Mouse (Mus musculus): ENCODE results near the gene Meis1. TPM values are rescaled to one million over a fixed set of nuclear protein-coding genes. Genes with fewer than 3 reads are reported as not detected.

Meis1 gene
- polyA plus RNA-seq, 2 experiments, result 5.6 to 6.2 TPM

DNA sequence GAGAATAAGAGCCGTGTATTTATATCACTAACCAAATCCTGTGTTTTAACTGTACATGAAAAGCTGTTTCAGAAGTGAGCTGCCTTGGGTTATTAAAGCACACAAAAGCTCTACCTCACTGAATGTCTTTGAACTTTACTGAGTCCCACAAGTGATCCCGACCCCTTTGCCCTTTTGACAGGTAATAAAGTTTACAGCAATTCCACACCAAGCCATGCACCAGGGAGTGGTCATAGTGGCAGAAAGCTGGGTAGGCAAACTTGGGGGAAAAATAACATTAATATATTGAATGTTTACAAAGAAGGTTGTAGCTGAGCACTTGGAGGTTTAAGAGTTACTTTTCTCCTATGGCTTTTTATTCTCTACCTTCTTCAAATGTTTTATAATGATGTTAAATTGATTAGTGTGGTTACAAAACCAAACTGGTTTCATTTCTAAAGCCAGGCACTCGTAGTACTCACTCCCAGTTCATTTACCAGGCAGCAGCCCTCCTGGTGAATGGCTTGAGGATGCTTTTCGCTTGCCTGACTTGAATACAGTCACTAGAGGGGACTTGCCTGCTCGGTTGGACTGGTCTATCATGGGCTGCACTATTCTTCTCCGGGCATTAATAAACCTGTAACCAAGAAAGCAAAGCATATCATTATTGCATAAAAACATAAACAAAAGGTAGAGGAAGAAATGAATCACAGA, 133.6 kb downstream of the Meis1 start:
- Histone ChIP-seq H3K9ac (replicated peaks) (no peak overlapping the region), H3K4me3 (ENCODE audit: insufficient read depth in 1 of 2, low read depth in 2 of 2, low read length in 2 of 2) (no peak overlapping the region), H3K27me3 (ENCODE audit: control insufficient read depth, insufficient read depth, low read length) (no peaks in the 10 kb centered on the region), H3K4me1 (replicated peaks; ENCODE audit: control insufficient read depth in 2 of 2, insufficient read depth in 2 of 2, low read length in 1 of 2) (peaks cover 0 to 6% of the 10 kb centered on the region in 2 experiments; a peak in 2 of 4 replicates), H3K9me3 (ENCODE audit: control insufficient read depth, low read length) (no peaks in the 10 kb centered on the region), H3K27ac (no peak overlapping the region), H3K4me2 (ENCODE audit: low read depth) (peak overlapping the region; percentile 41), H3K36me3 (replicated peaks; ENCODE audit: control insufficient read depth, insufficient read depth, low read depth) (no peaks in the 10 kb centered on the region)
- DNase-seq (ENCODE audit: low read depth in 3 of 3, low spot score in 3 of 3), result no peak
- TF ChIP-seq EP300 (IDR thresholded peaks at IDR 0.05; ENCODE audit: low read depth), result no peak
- no peak for TF ChIP-seq CTCF (IDR thresholded peaks at IDR 0.05; ENCODE audit: low read depth)
- ATAC-seq (ENCODE audit: insufficient read depth), result no peak
- WGBS (ENCODE audit: insufficient replicate concordance), result 49% methylated on average over 6 of the region's 6 CpGs

DNA sequence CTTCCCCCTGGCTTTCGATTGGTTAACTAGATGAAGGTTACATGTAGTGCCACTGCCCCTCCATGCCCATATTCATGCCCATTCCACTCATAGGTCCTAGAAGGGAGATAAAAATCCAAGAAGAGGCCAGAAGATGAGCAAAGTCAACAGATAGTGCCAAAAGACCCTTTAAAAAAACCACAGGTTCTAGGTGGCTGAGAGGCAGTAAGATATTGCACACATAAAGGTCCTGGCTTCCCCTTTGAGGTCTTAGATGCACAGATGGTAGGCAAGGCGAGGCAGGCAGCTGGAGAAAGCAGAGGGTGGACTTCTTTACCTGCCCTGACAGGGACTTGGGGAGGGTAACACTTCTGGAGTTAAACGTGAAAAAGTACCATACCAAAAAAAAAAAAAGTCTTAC, 134.8 kb downstream of the Meis1 start:
- Histone ChIP-seq H3K27ac (no peak overlapping the region), H3K9ac (replicated peaks) (no peak overlapping the region), H3K36me3 (replicated peaks; ENCODE audit: control insufficient read depth, insufficient read depth, low read depth) (no peaks in the 10 kb centered on the region), H3K4me2 (ENCODE audit: low read depth) (no peak overlapping the region), H3K9me3 (ENCODE audit: control insufficient read depth, low read length) (no peaks in the 10 kb centered on the region), H3K4me3 (ENCODE audit: insufficient read depth in 1 of 2, low read depth in 2 of 2, low read length in 2 of 2) (no peak overlapping the region), H3K4me1 (replicated peaks; ENCODE audit: control insufficient read depth in 2 of 2, insufficient read depth in 2 of 2, low read length in 1 of 2) (peaks cover 0 to 8% of the 10 kb centered on the region in 2 experiments; a peak in 2 of 4 replicates), H3K27me3 (ENCODE audit: control insufficient read depth, insufficient read depth, low read length) (no peaks in the 10 kb centered on the region)
- TF ChIP-seq EP300 (IDR thresholded peaks at IDR 0.05; ENCODE audit: low read depth), result no peak
- ATAC-seq (ENCODE audit: insufficient read depth) (no peak), DNase-seq (ENCODE audit: low read depth in 3 of 3, low spot score in 3 of 3) (no peak)
- 46% methylated on average over 3 of the region's 3 CpGs for WGBS (ENCODE audit: insufficient replicate concordance)

DNA sequence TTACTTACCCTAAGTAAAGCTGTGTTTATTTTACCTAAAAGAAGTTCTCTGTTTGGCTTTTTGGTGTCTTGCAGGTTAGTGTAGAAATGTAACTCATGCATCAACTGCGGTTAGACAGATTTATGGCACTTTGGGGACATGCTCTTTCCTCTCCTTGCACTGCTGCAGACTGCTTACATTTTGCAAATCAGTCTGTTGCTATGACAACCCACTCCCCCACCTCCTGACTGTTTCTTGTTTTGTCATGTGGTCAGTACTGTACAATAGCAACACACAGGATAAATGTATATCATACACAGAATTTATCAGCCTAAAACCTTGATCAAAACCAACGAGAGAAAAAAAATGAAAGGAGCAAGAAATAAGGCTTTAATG, 135.3 kb downstream of the Meis1 start:
- H3K27ac ChIP-seq, result no peak overlapping the region
- no peaks in the 10 kb centered on the region for H3K27me3 ChIP-seq (ENCODE audit: control insufficient read depth, insufficient read depth, low read length)
- H3K36me3 ChIP-seq (replicated peaks; ENCODE audit: control insufficient read depth, insufficient read depth, low read depth), result no peaks in the 10 kb centered on the region
- no peak overlapping the region for H3K4me3 ChIP-seq (ENCODE audit: insufficient read depth in 1 of 2, low read depth in 2 of 2, low read length in 2 of 2)
- DNase-seq (ENCODE audit: low read depth in 3 of 3, low spot score in 3 of 3), result no peak
- 30% methylated on average over 2 of the region's 2 CpGs for WGBS (ENCODE audit: insufficient replicate concordance)
- H3K4me1 ChIP-seq (replicated peaks; ENCODE audit: control insufficient read depth in 2 of 2, insufficient read depth in 2 of 2, low read length in 1 of 2), result peaks cover 0 to 6% of the 10 kb centered on the region in 2 experiments; a peak in 2 of 4 replicates
- no peak for TF ChIP-seq EP300 (IDR thresholded peaks at IDR 0.05; ENCODE audit: low read depth)
- no peak for TF ChIP-seq CTCF (IDR thresholded peaks at IDR 0.05; ENCODE audit: low read depth)
- no peaks in the 10 kb centered on the region for H3K9me3 ChIP-seq (ENCODE audit: control insufficient read depth, low read length)
- no peak for ATAC-seq (ENCODE audit: insufficient read depth)
- H3K4me2 ChIP-seq (ENCODE audit: low read depth), result no peak overlapping the region
- H3K9ac ChIP-seq (replicated peaks), result no peak overlapping the region

DNA sequence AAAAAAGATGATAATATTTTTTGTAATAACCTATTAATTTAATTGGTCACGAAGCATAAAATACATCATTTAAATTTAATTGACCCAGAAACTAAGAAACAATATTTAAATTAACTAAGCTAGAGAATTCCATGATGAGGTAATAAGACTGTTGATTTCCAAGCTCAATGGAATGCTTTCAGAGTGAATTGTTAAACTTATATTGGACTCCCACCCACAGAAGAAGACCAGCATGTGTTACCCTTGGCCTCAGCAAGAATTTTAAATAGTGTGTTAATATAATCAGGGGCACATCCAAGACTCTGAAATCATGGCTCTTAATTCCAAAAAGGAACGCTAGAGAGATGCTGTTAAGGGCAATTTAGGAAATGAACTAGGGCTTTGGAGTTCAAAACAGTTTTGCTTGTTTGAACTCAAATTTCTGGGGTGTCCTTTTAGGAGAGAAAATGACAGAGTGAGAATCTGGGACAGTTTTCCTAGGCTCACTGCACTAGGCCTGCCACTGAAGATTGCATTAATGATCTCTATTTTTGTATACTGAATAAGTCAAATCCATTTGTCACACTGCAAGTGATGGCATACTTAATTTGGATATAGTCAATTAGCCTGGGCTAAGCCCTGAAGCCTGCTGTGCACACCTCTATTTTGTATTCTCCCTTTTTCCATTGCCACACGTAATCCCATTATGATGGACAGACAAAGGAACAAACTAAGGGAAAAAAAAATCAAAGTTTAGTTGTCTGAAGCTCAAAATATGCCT, 135.9 kb downstream of the Meis1 start:
- H3K36me3 ChIP-seq (replicated peaks; ENCODE audit: control insufficient read depth, insufficient read depth, low read depth), result no peaks in the 10 kb centered on the region
- no peak for DNase-seq (ENCODE audit: low read depth in 3 of 3, low spot score in 3 of 3)
- no peak overlapping the region for H3K4me3 ChIP-seq (ENCODE audit: insufficient read depth in 1 of 2, low read depth in 2 of 2, low read length in 2 of 2)
- peaks cover 0 to 5% of the 10 kb centered on the region in 2 experiments; a peak in 2 of 4 replicates for H3K4me1 ChIP-seq (replicated peaks; ENCODE audit: control insufficient read depth in 2 of 2, insufficient read depth in 2 of 2, low read length in 1 of 2)
- H3K9me3 ChIP-seq (ENCODE audit: control insufficient read depth, low read length), result no peaks in the 10 kb centered on the region
- TF ChIP-seq EP300 (IDR thresholded peaks at IDR 0.05; ENCODE audit: low read depth) (no peak), CTCF (IDR thresholded peaks at IDR 0.05; ENCODE audit: low read depth) (no peak)
- H3K27ac ChIP-seq, result no peak overlapping the region
- no peak for ATAC-seq (ENCODE audit: insufficient read depth)
- H3K27me3 ChIP-seq (ENCODE audit: control insufficient read depth, insufficient read depth, low read length), result peaks cover 2% of the 10 kb centered on the region
- H3K9ac ChIP-seq (replicated peaks), result no peak overlapping the region
- 52% methylated on average over 3 of the region's 3 CpGs for WGBS (ENCODE audit: insufficient replicate concordance)
- no peak overlapping the region for H3K4me2 ChIP-seq (ENCODE audit: low read depth)

DNA sequence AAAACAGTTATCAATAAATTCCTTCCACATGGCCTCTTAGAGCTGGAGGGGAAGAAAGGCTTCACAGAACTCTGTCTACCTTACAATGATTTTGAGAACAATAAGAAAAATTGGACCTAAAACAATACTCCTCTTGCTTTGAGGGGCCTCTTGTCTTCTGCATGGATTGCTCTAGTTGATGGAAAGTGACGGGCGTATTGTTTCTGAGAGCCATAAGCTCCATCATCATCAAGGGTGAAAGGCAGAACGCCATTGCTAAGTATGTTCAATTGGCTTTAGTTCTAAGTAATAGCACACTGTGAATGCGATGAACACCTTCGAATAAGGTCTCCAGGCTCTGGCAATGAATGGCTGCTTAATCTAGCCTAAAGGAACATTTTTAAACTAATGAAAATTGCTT, 136.5 kb downstream of the Meis1 start:
- no peak for DNase-seq (ENCODE audit: low read depth in 3 of 3, low spot score in 3 of 3)
- TF ChIP-seq CTCF (IDR thresholded peaks at IDR 0.05; ENCODE audit: low read depth) (no peak), EP300 (IDR thresholded peaks at IDR 0.05; ENCODE audit: low read depth) (no peak)
- H3K9ac ChIP-seq (replicated peaks), result no peak overlapping the region
- H3K4me3 ChIP-seq (ENCODE audit: insufficient read depth in 1 of 2, low read depth in 2 of 2, low read length in 2 of 2), result no peak overlapping the region
- H3K36me3 ChIP-seq (replicated peaks; ENCODE audit: control insufficient read depth, insufficient read depth, low read depth), result no peaks in the 10 kb centered on the region
- H3K4me2 ChIP-seq (ENCODE audit: low read depth), result no peak overlapping the region
- H3K27me3 ChIP-seq (ENCODE audit: control insufficient read depth, insufficient read depth, low read length), result peaks cover 8% of the 10 kb centered on the region
- WGBS (ENCODE audit: insufficient replicate concordance), result 73% methylated on average over 5 of the region's 5 CpGs
- H3K9me3 ChIP-seq (ENCODE audit: control insufficient read depth, low read length), result no peaks in the 10 kb centered on the region
- peaks cover 0 to 5% of the 10 kb centered on the region in 2 experiments; a peak in 1 of 4 replicates for H3K4me1 ChIP-seq (replicated peaks; ENCODE audit: control insufficient read depth in 2 of 2, insufficient read depth in 2 of 2, low read length in 1 of 2)
- H3K27ac ChIP-seq, result no peak overlapping the region
- ATAC-seq (ENCODE audit: insufficient read depth), result no peak
